Mouse (Mus musculus) CH12.LX (cell line): ENCODE data around the gene Slc2a12. TPM values are rescaled to one million over a fixed set of nuclear protein-coding genes. Genes with fewer than 3 reads are reported as not detected.

ENCODE experiments used
- DNase-seq: peaks from one replicate; pipeline ENCODE4 v3.0.0-alpha.2; 2013; ENCODE audit errors: extremely low read depth
- H3K27ac ChIP-seq: 2 replicates; pipeline ENCODE4 v1.5.1; 2012; ENCODE audit warnings: low read depth, mild to moderate bottlenecking, control low read depth, moderate library complexity; ENCODE audit not compliant: insufficient read depth
- H3K27me3 ChIP-seq: replicated peaks from 2 replicates; pipeline ENCODE3; 2012; ENCODE audit warnings: inconsistent platforms
- H3K36me3 ChIP-seq, 2 experiments: replicated peaks in 1 of 2; 2 replicates each; pipeline versions ENCODE3 to v1.6.1; 2012; ENCODE audit warnings: inconsistent platforms in 1 of 2, low read length in 1 of 2, mild to moderate bottlenecking in 1 of 2, mixed read lengths in 1 of 2, moderate library complexity in 1 of 2; ENCODE audit not compliant: control insufficient read depth in 1 of 2, insufficient read depth in 1 of 2
- H3K4me1 ChIP-seq, 2 experiments: 2 replicates each; pipeline ENCODE4 v1.6.1; 2012; ENCODE audit warnings: inconsistent platforms in 1 of 2, moderate library complexity in 1 of 2; ENCODE audit not compliant: insufficient read depth in 2 of 2, control insufficient read depth in 1 of 2
- H3K4me2 ChIP-seq: 2 replicates; pipeline ENCODE4 v1.6.1; 2012; ENCODE audit warnings: low read depth, mild to moderate bottlenecking, control low read depth; ENCODE audit not compliant: poor library complexity, insufficient read depth, severe bottlenecking
- H3K4me3 ChIP-seq, 3 experiments: fragments of 150-350 bp in 1 of 3; sonication (generic) in 1 of 3; replicated peaks in 1 of 3; 2 replicates each; pipeline versions ENCODE3 to v1.5.1; 2011 to 2012; ENCODE audit warnings: low read depth in 2 of 3, low read length in 2 of 3, mild to moderate bottlenecking in 2 of 3, moderate library complexity in 2 of 3, control low read depth in 1 of 3, improper control_type of control experiment in 1 of 3, inconsistent platforms in 1 of 3, mixed read lengths in 1 of 3; ENCODE audit not compliant: poor library complexity in 1 of 3
- H3K79me2 ChIP-seq: replicated peaks from 2 replicates; pipeline ENCODE4 v1.6.1; 2012; ENCODE audit warnings: mild to moderate bottlenecking, moderate library complexity; ENCODE audit not compliant: control insufficient read depth, poor library complexity, insufficient read depth, severe bottlenecking; ENCODE audit errors: extremely low read depth
- H3K9ac ChIP-seq: 2 replicates; pipeline ENCODE4 v1.6.1; 2012; ENCODE audit warnings: low read depth, mild to moderate bottlenecking, control low read depth, moderate library complexity; ENCODE audit not compliant: insufficient read depth
- H3K9me3 ChIP-seq: replicated peaks from 2 replicates; pipeline ENCODE3; 2012; ENCODE audit warnings: low read length, inconsistent platforms, mixed read lengths
- CHD1 ChIP-seq: IDR thresholded peaks from 2 replicates; pipeline ENCODE4 v1.6.1; 2012; ENCODE audit warnings: low read depth, low read length, improper control_type of control experiment, inconsistent platforms
- CHD2 ChIP-seq: IDR thresholded peaks from 2 replicates; pipeline ENCODE4 v1.6.1; 2011; ENCODE audit warnings: low read length, improper control_type of control experiment
- CTCF ChIP-seq, 2 experiments: IDR thresholded peaks in 1 of 2; conservative IDR thresholded peaks in 1 of 2; 2 replicates each; pipeline ENCODE4 v1.5.1; 2011 to 2012; ENCODE audit warnings: low read depth in 2 of 2, low read length in 2 of 2, improper control_type of control experiment in 1 of 2, inconsistent platforms in 1 of 2, mild to moderate bottlenecking in 1 of 2, moderate library complexity in 1 of 2
- E2F4 ChIP-seq: IDR thresholded peaks from 2 replicates; pipeline ENCODE4 v1.6.1; 2011; ENCODE audit warnings: low read depth, low read length, improper control_type of control experiment; ENCODE audit not compliant: insufficient replicate concordance
- ELF1 ChIP-seq: IDR thresholded peaks from 2 replicates; pipeline ENCODE4 v1.6.1; 2014; ENCODE audit warnings: low read depth, mild to moderate bottlenecking, inconsistent platforms, low read length, improper control_type of control experiment
- EP300 ChIP-seq: IDR thresholded peaks from 2 replicates; pipeline ENCODE4 v1.6.1; 2011; ENCODE audit warnings: low read length, improper control_type of control experiment
- ETS1 ChIP-seq: conservative IDR thresholded peaks from 2 replicates; pipeline ENCODE4 v1.6.1; 2012; ENCODE audit warnings: low read depth, mild to moderate bottlenecking, inconsistent platforms, low read length, improper control_type of control experiment, moderate library complexity
- GABPA ChIP-seq: IDR thresholded peaks from 2 replicates; pipeline ENCODE4 v1.6.1; 2012; ENCODE audit warnings: low read depth, low read length, improper control_type of control experiment, inconsistent platforms; ENCODE audit not compliant: insufficient replicate concordance
- IRF4 ChIP-seq: IDR thresholded peaks from 2 replicates; pipeline ENCODE4 v1.6.1; 2014; ENCODE audit warnings: low read depth, mild to moderate bottlenecking, inconsistent platforms, low read length, improper control_type of control experiment
- JUN ChIP-seq: IDR thresholded peaks from 2 replicates; pipeline ENCODE4 v1.6.1; 2011; ENCODE audit warnings: low read depth, mild to moderate bottlenecking, low read length, improper control_type of control experiment, moderate library complexity; ENCODE audit not compliant: insufficient read depth
- MAFK ChIP-seq: IDR thresholded peaks from 2 replicates; pipeline ENCODE4 v1.6.1; 2011; ENCODE audit warnings: low read length, improper control_type of control experiment; ENCODE audit not compliant: insufficient replicate concordance
- MAX ChIP-seq: IDR thresholded peaks from 2 replicates; pipeline ENCODE4 v1.6.1; 2011; ENCODE audit warnings: low read length, improper control_type of control experiment
- MAZ ChIP-seq: IDR thresholded peaks from 2 replicates; pipeline ENCODE4 v1.6.1; 2012; ENCODE audit warnings: low read depth, mild to moderate bottlenecking, inconsistent platforms, low read length, improper control_type of control experiment, moderate library complexity
- MEF2A ChIP-seq: IDR thresholded peaks from 2 replicates; pipeline ENCODE4 v1.6.1; 2014; ENCODE audit warnings: low read depth, mild to moderate bottlenecking, inconsistent platforms, low read length, improper control_type of control experiment, borderline replicate concordance
- MYC ChIP-seq: IDR thresholded peaks from 2 replicates; pipeline ENCODE4 v1.6.1; 2011; ENCODE audit warnings: low read depth, mild to moderate bottlenecking, improper control_type of control experiment, low read length
- NELFE ChIP-seq: IDR thresholded peaks from 2 replicates; pipeline ENCODE4 v1.6.1; 2011; ENCODE audit warnings: low read depth, low read length, improper control_type of control experiment
- NRF1 ChIP-seq: IDR thresholded peaks from 2 replicates; pipeline ENCODE4 v1.6.1; 2014; ENCODE audit warnings: low read depth, mild to moderate bottlenecking, inconsistent platforms, low read length, improper control_type of control experiment, moderate library complexity
- PAX5 ChIP-seq: IDR thresholded peaks from 2 replicates; pipeline ENCODE4 v1.6.1; 2012; ENCODE audit warnings: low read length, inconsistent platforms, mixed read lengths
- POLR2A ChIP-seq: IDR thresholded peaks from 2 replicates; pipeline ENCODE4 v1.6.1; 2011; ENCODE audit warnings: low read depth, mild to moderate bottlenecking, improper control_type of control experiment, low read length
- POLR2AphosphoS2 ChIP-seq: IDR thresholded peaks from 2 replicates; pipeline ENCODE4 v1.6.1; 2011; ENCODE audit warnings: low read depth, low read length, improper control_type of control experiment
- RCOR1 ChIP-seq: conservative IDR thresholded peaks from 2 replicates; pipeline ENCODE4 v1.6.1; 2012; ENCODE audit warnings: low read depth, mild to moderate bottlenecking, inconsistent platforms, low read length, improper control_type of control experiment
- SMC3 ChIP-seq: IDR thresholded peaks from 2 replicates; pipeline ENCODE4 v1.6.1; 2011; ENCODE audit warnings: low read depth, low read length, improper control_type of control experiment
- UBTF ChIP-seq: IDR thresholded peaks from 2 replicates; pipeline ENCODE4 v1.6.1; 2012; ENCODE audit warnings: low read depth, mild to moderate bottlenecking, inconsistent platforms, low read length, improper control_type of control experiment, moderate library complexity
- USF2 ChIP-seq: conservative IDR thresholded peaks from 2 replicates; pipeline ENCODE4 v1.6.1; 2011; ENCODE audit warnings: low read depth, low read length, improper control_type of control experiment
- ZKSCAN1 ChIP-seq: IDR thresholded peaks from 2 replicates; pipeline ENCODE4 v1.6.1; 2012; ENCODE audit warnings: low read depth, inconsistent platforms, low read length, improper control_type of control experiment, borderline replicate concordance
- ZMIZ1 ChIP-seq: IDR thresholded peaks from 2 replicates; pipeline ENCODE4 v1.6.1; 2012; ENCODE audit warnings: low read depth, mild to moderate bottlenecking, inconsistent platforms, low read length, improper control_type of control experiment
- ZNF384 ChIP-seq: IDR thresholded peaks from 2 replicates; pipeline ENCODE4 v1.6.1; 2012; ENCODE audit warnings: low read depth, low read length, improper control_type of control experiment, inconsistent platforms
- dilution Hi-C: fragments of 300-500 bp; cut with MboI; formaldehyde crosslinking; loops from 2 replicates; pipeline ENCODE4 v1.14.3; 2020; ENCODE audit warnings: low sequenced_read_pairs; ENCODE audit not compliant: extremely low pct_unique_long_range_greater_than_20kb, extremely low pct_ligation_motif_present
- in situ Hi-C: fragments of 300-500 bp; cut with MboI; formaldehyde crosslinking; loops from 3 replicates; pipeline ENCODE4 v1.14.3; 2019; ENCODE audit warnings: low sequenced_read_pairs, low pct_ligation_motif_present, low pct_unique_long_range_greater_than_20kb, mixed read lengths
- polyA plus RNA-seq: library from polyadenylated mRNA; unstranded; fragments of >175 nt; gene quantifications from 2 replicates; pipeline ENCODE4 v1.2.1, GENCODE M21; 2012; ENCODE audit warnings: low read depth; ENCODE audit not compliant: insufficient read length
- total RNA-seq, 2 experiments: library from RNA; depleted of rRNA; stranded (reverse); fragments of 300-350 nt in 1 of 2; fragments of >200 nt in 1 of 2; gene quantifications; 2 replicates each; pipeline ENCODE4 v1.2.3; 2012 to 2014

The Slc2a12 gene
- total and polyA plus RNA-seq, 3 experiments = 0.25 TPM; not detected in 2

GRCm38 (mm10) chr10:22653820-22654219, 9.0 kb downstream of the Slc2a12 start:
- no peaks in the 10 kb centered on the region for H3K9me3 ChIP-seq
- no peak for TF ChIP-seq EP300
- TF ChIP-seq GABPA = no peak
- TF ChIP-seq ZNF384 = no peak
- no peak overlapping the region for H3K4me2 ChIP-seq
- dilution Hi-C loops = no loop called here
- H3K4me3 ChIP-seq = no peak overlapping the region
- no peak overlapping the region for H3K27ac ChIP-seq
- H3K79me2 ChIP-seq = no peaks in the 10 kb centered on the region
- no peaks in the 10 kb centered on the region for H3K27me3 ChIP-seq
- no peaks in the 10 kb centered on the region for H3K4me1 ChIP-seq
- no peak for DNase-seq
- no peak overlapping the region for H3K9ac ChIP-seq
- in situ Hi-C loops = no loop called here
- no peaks in the 10 kb centered on the region for H3K36me3 ChIP-seq

DNA sequence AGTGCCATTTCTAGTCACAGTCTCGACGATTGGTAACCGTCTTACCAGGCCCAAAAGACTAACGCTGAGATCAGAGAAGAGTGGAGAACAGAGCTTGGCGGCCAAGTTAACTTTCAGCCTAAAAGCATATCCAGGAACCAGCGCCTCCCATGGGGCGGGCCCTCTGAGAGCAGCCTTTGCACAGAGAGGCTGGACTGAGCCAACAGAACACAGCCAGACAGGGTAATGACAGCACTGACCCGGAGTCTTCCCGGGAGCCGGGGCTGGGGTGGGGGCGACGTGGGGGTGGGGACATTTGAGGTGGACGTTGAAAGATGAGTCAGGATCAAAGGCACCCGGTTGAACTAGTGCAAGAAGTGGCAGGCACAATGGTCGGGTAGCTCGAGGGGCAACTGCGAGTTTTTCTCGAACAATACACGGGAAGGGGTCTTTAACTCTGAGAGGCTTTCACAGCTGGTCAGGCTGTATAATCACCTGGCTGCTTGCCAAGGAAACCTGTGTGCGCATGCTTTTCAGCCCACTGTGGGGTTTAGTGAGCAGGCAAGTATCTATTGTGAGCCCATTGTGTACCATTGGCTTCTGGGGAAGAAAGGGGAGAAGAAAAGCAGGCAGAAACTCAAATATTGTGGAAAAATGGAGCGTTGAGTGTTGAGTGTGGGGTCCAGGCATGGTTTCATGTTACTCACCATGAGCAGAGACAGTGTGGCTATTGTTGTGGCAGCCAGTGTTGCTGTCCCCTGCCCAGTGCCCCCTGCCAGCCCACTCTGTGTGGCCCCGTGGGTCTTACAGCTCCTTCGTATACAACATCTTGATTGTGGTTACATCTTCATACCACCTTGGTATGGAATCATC, 13.9 kb downstream of the Slc2a12 start:
- dilution Hi-C loops = no loop called here

DNA sequence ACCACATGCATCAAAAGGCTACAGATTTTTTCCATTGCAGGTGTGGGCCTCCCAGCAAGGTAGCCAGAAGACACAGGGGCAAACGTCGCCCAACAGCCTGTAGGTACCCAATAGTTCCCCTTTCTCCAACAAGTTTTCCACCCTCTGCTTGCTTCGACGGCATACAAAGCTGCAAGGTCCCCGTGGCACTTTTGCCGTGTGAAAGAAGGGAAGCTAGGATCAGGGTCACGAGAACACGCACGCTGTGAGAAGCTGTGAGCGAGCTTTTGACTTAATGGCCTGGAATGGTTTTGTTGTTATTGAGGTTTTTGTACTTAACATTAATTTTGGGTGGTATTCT, 14.5 kb downstream of the Slc2a12 start:
- in situ Hi-C loops (no loop called here), dilution Hi-C loops (no loop called here)
- H3K79me2 ChIP-seq = no peaks in the 10 kb centered on the region
- no peaks in the 10 kb centered on the region for H3K36me3 ChIP-seq
- no peak for DNase-seq
- H3K4me2 ChIP-seq = no peak overlapping the region
- TF ChIP-seq UBTF = no peak
- TF ChIP-seq CHD1 = no peak
- no peak for TF ChIP-seq GABPA
- no peak for TF ChIP-seq POLR2AphosphoS2
- no peak for TF ChIP-seq MAX
- TF ChIP-seq PAX5 = no peak
- TF ChIP-seq MAZ = no peak
- no peak for TF ChIP-seq MEF2A
- TF ChIP-seq MYC = no peak
- TF ChIP-seq JUN = no peak
- no peak for TF ChIP-seq ZNF384
- no peak for TF ChIP-seq CHD2
- no peak for TF ChIP-seq RCOR1
- no peak for TF ChIP-seq ETS1
- no peak for TF ChIP-seq ELF1
- no peak for TF ChIP-seq USF2
- H3K4me3 ChIP-seq = no peak overlapping the region
- H3K4me1 ChIP-seq = no peaks in the 10 kb centered on the region
- no peak overlapping the region for H3K9ac ChIP-seq
- H3K9me3 ChIP-seq = no peaks in the 10 kb centered on the region
- no peak overlapping the region for H3K27ac ChIP-seq
- no peaks in the 10 kb centered on the region for H3K27me3 ChIP-seq

More for the DNA sequence above, 13.9 kb downstream of the Slc2a12 start:
- no peak for DNase-seq
- H3K9me3 ChIP-seq = no peaks in the 10 kb centered on the region
- H3K4me2 ChIP-seq = no peak overlapping the region
- H3K27ac ChIP-seq = no peak overlapping the region
- no peaks in the 10 kb centered on the region for H3K36me3 ChIP-seq
- TF ChIP-seq E2F4 (no peak), NELFE (no peak), POLR2A (no peak), IRF4 (no peak), RCOR1 (no peak), SMC3 (no peak), JUN (no peak), MAFK (no peak), MEF2A (no peak), CTCF (conservative IDR thresholded peaks at IDR 0.05 in 1 of 2, IDR thresholded peaks at IDR 0.05 in 1 of 2; ENCODE audit: low read depth in 2 of 2, low read length in 2 of 2) (no peak), USF2 (no peak), MAX (no peak), PAX5 (no peak), UBTF (no peak), ZKSCAN1 (no peak), NRF1 (no peak), ELF1 (no peak), ZMIZ1 (no peak)
- no peak overlapping the region for H3K4me3 ChIP-seq
- no peaks in the 10 kb centered on the region for H3K79me2 ChIP-seq
- no peak overlapping the region for H3K9ac ChIP-seq
- no peaks in the 10 kb centered on the region for H3K27me3 ChIP-seq
- no peaks in the 10 kb centered on the region for H3K4me1 ChIP-seq
- in situ Hi-C loops = no loop called here
